Mouse (Mus musculus) embryonic facial prominence, embryonic 13.5 days (tissue): ENCODE measurements around the gene Svop. TPM values are rescaled to one million over a fixed set of nuclear protein-coding genes. Genes with fewer than 3 reads are reported as not detected.

Source experiments
- ATAC-seq: fragments of 200-750 bp; cut with Nextera tagmentation; 2 replicates; pipeline ENCODE4 v1.8.0; 2017; ENCODE audit warnings: low read depth; ENCODE audit not compliant: insufficient number of reproducible peaks, insufficient read depth, low FRiP score, low TSS enrichment
- H3K27ac ChIP-seq: fragments of 300-500 bp; sonication (generic); 2 replicates; pipeline ENCODE4 v1.5.1; 2015; ENCODE audit warnings: moderate library complexity, mild to moderate bottlenecking, inconsistent platforms
- H3K27me3 ChIP-seq: fragments of 300-500 bp; sonication (generic); 2 replicates; pipeline ENCODE4 v1.6.1; 2015; ENCODE audit warnings: mild to moderate bottlenecking, inconsistent platforms
- H3K36me3 ChIP-seq: fragments of 300-500 bp; sonication (generic); 2 replicates; pipeline ENCODE4 v1.6.1; 2015; ENCODE audit warnings: mild to moderate bottlenecking, inconsistent platforms
- H3K4me1 ChIP-seq: fragments of 300-500 bp; sonication (generic); 2 replicates; pipeline ENCODE4 v1.6.1; 2015; ENCODE audit warnings: inconsistent platforms
- H3K4me2 ChIP-seq: fragments of 300-500 bp; sonication (generic); 2 replicates; pipeline ENCODE4 v1.6.1; 2015; ENCODE audit warnings: moderate library complexity, mild to moderate bottlenecking, inconsistent platforms
- H3K4me3 ChIP-seq: fragments of 300-500 bp; sonication (generic); 2 replicates; pipeline ENCODE4 v1.5.1; 2015; ENCODE audit warnings: mild to moderate bottlenecking, inconsistent platforms
- H3K9ac ChIP-seq: fragments of 300-500 bp; sonication (generic); 2 replicates; pipeline ENCODE4 v1.6.1; 2015; ENCODE audit warnings: mild to moderate bottlenecking, inconsistent platforms
- H3K9me3 ChIP-seq: fragments of 300-500 bp; sonication (generic); 2 replicates; pipeline ENCODE4 v1.6.1; 2016; ENCODE audit warnings: inconsistent platforms
- WGBS: fragments of 180-500 bp; shearing (Covaris S2); methylation state at CpG from one replicate; pipeline ENCODE4 v1.1.7; 2015; ENCODE audit warnings: mixed read lengths; 5-methylcytosine and 5-hydroxymethylcytosine counted together
- polyA plus RNA-seq: library from polyadenylated mRNA; unstranded; fragments of >200 nt; fragmentation: Nextera tagmentation; extraction: Ambion mirVana; gene quantifications from 2 replicates; pipeline ENCODE4 v1.2.1, GENCODE M21; 2015

Gene Svop
- polyA plus RNA-seq, 1 experiment from 2014 or later: 0.86 TPM

- Histone ChIP-seq H3K4me1 (peaks cover 11% of the 10 kb centered on the region; the same call in 1 of the 2 replicates), H3K9ac (no peak overlapping the region), H3K36me3 (no peaks in the 10 kb centered on the region), H3K4me3 (no peak overlapping the region), H3K27me3 (peaks cover 6% of the 10 kb centered on the region; the same call in 1 of the 2 replicates), H3K4me2 (no peak overlapping the region), H3K27ac (no peak overlapping the region), H3K9me3 (no peaks in the 10 kb centered on the region)
- 63% methylated on average over 1 of the region's 1 CpGs for WGBS
- ATAC-seq: no peak
Measured at GRCm38 (mm10) chr5:114040911-114041310, 50.5 kb downstream of the Svop start.

GRCm38 (mm10) chr5:114040508-114040907 lies 50.9 kb downstream of the Svop start:
- Histone ChIP-seq H3K4me2 (no peak overlapping the region), H3K27ac (no peak overlapping the region), H3K4me1 (peaks cover 15% of the 10 kb centered on the region; the same call in 1 of the 2 replicates), H3K36me3 (no peaks in the 10 kb centered on the region), H3K9ac (no peak overlapping the region), H3K27me3 (peaks cover 6% of the 10 kb centered on the region; the same call in 1 of the 2 replicates), H3K4me3 (no peak overlapping the region), H3K9me3 (no peaks in the 10 kb centered on the region)
- 23% methylated on average over 7 of the region's 8 CpGs for WGBS
- no peak for ATAC-seq

- H3K4me2 ChIP-seq: no peak overlapping the region
- H3K9ac ChIP-seq: no peak overlapping the region
- no peak overlapping the region for H3K27ac ChIP-seq
- no peak overlapping the region for H3K4me3 ChIP-seq
- WGBS: 50% methylated on average over 10 of the region's 10 CpGs
- no peaks in the 10 kb centered on the region for H3K9me3 ChIP-seq
- peaks cover 15% of the 10 kb centered on the region; the same call in 1 of the 2 replicates for H3K4me1 ChIP-seq
- H3K36me3 ChIP-seq: no peaks in the 10 kb centered on the region
- no peak for ATAC-seq
- no peaks in the 10 kb centered on the region for H3K27me3 ChIP-seq
Measured at GRCm38 (mm10) chr5:114035111-114035510, 56.3 kb downstream of the Svop start.

- H3K36me3 ChIP-seq: no peaks in the 10 kb centered on the region
- no peak overlapping the region for H3K27ac ChIP-seq
- peaks cover 15% of the 10 kb centered on the region; the same call in 1 of the 2 replicates for H3K4me1 ChIP-seq
- no peaks in the 10 kb centered on the region for H3K27me3 ChIP-seq
- H3K4me2 ChIP-seq: no peak overlapping the region
- 77% methylated on average over 7 of the region's 7 CpGs for WGBS
- no peak overlapping the region for H3K4me3 ChIP-seq
- ATAC-seq: no peak
- no peaks in the 10 kb centered on the region for H3K9me3 ChIP-seq
- no peak overlapping the region for H3K9ac ChIP-seq
Measured at GRCm38 (mm10) chr5:114034393-114034792, 57.0 kb downstream of the Svop start.

GRCm38 (mm10) chr5:114032161-114032763 lies 59.1 kb downstream of the Svop start:
- H3K9me3 ChIP-seq: no peaks in the 10 kb centered on the region
- no peak overlapping the region for H3K9ac ChIP-seq
- no peak for ATAC-seq
- no peaks in the 10 kb centered on the region for H3K36me3 ChIP-seq
- H3K4me2 ChIP-seq: no peak overlapping the region
- WGBS: 80% methylated on average over 3 of the region's 3 CpGs
- no peak overlapping the region for H3K4me3 ChIP-seq
- no peaks in the 10 kb centered on the region for H3K27me3 ChIP-seq
- H3K27ac ChIP-seq: no peak overlapping the region
- H3K4me1 ChIP-seq: peaks cover 15% of the 10 kb centered on the region; the same call in 1 of the 2 replicates

- H3K9me3 ChIP-seq: no peaks in the 10 kb centered on the region
- no peaks in the 10 kb centered on the region for H3K27me3 ChIP-seq
- H3K36me3 ChIP-seq: no peaks in the 10 kb centered on the region
- no peak for ATAC-seq
- H3K27ac ChIP-seq: no peak overlapping the region
- H3K9ac ChIP-seq: no peak overlapping the region
- WGBS: 89% methylated on average over 12 of the region's 12 CpGs
- 0 out of 2 replicates have a peak, but pooled peaks cover 2% of the 10 kb centered on the region for H3K4me1 ChIP-seq
- no peak overlapping the region for H3K4me3 ChIP-seq
- H3K4me2 ChIP-seq: no peak overlapping the region
Measured at GRCm38 (mm10) chr5:114030652-114031051, 60.7 kb downstream of the Svop start.

GRCm38 (mm10) chr5:114028111-114028510 lies 63.3 kb downstream of the Svop start:
- Histone ChIP-seq H3K4me1 (peaks cover 6% of the 10 kb centered on the region; the same call in 1 of the 2 replicates), H3K36me3 (no peaks in the 10 kb centered on the region), H3K4me3 (no peak overlapping the region), H3K27ac (no peak overlapping the region), H3K4me2 (no peak overlapping the region), H3K27me3 (no peaks in the 10 kb centered on the region), H3K9ac (no peak overlapping the region), H3K9me3 (no peaks in the 10 kb centered on the region)
- ATAC-seq: no peak
- 86% methylated on average over 12 of the region's 12 CpGs for WGBS

- ATAC-seq: no peak
- no peak overlapping the region for H3K4me3 ChIP-seq
- peaks cover 6% of the 10 kb centered on the region; the same call in 1 of the 2 replicates for H3K4me1 ChIP-seq
- H3K9me3 ChIP-seq: no peaks in the 10 kb centered on the region
- H3K27ac ChIP-seq: no peak overlapping the region
- WGBS: 85% methylated on average over 12 of the region's 12 CpGs
- no peak overlapping the region for H3K9ac ChIP-seq
- no peak overlapping the region for H3K4me2 ChIP-seq
- H3K36me3 ChIP-seq: no peaks in the 10 kb centered on the region
- H3K27me3 ChIP-seq: no peaks in the 10 kb centered on the region
Measured at GRCm38 (mm10) chr5:114027217-114027944, 64.0 kb downstream of the Svop start.

- WGBS: 8% methylated on average over 9 of the region's 10 CpGs
- H3K9me3 ChIP-seq: no peaks in the 10 kb centered on the region
- H3K36me3 ChIP-seq: no peaks in the 10 kb centered on the region
- H3K27me3 ChIP-seq: no peaks in the 10 kb centered on the region
- no peak for ATAC-seq
- H3K4me3 ChIP-seq: no peak overlapping the region
- peak overlapping the region; percentile 22 for H3K4me2 ChIP-seq
- no peak overlapping the region for H3K27ac ChIP-seq
- peaks cover 6% of the 10 kb centered on the region; the same call in 1 of the 2 replicates for H3K4me1 ChIP-seq
- no peak overlapping the region for H3K9ac ChIP-seq
Measured at GRCm38 (mm10) chr5:114024885-114025284, 66.5 kb downstream of the Svop start.

GRCm38 (mm10) chr5:114024390-114024789 lies 67.0 kb downstream of the Svop start:
- WGBS: 56% methylated on average over 6 of the region's 6 CpGs
- no peak overlapping the region for H3K4me3 ChIP-seq
- no peak overlapping the region for H3K4me2 ChIP-seq
- no peaks in the 10 kb centered on the region for H3K27me3 ChIP-seq
- H3K9ac ChIP-seq: no peak overlapping the region
- no peaks in the 10 kb centered on the region for H3K36me3 ChIP-seq
- H3K9me3 ChIP-seq: no peaks in the 10 kb centered on the region
- no peak overlapping the region for H3K27ac ChIP-seq
- H3K4me1 ChIP-seq: peaks cover 6% of the 10 kb centered on the region; the same call in 1 of the 2 replicates
- no peak for ATAC-seq

- no peak overlapping the region for H3K9ac ChIP-seq
- H3K4me2 ChIP-seq: no peak overlapping the region
- H3K36me3 ChIP-seq: no peaks in the 10 kb centered on the region
- H3K27me3 ChIP-seq: no peaks in the 10 kb centered on the region
- no peaks in the 10 kb centered on the region for H3K4me1 ChIP-seq
- H3K27ac ChIP-seq: no peak overlapping the region
- no peak overlapping the region for H3K4me3 ChIP-seq
- H3K9me3 ChIP-seq: no peaks in the 10 kb centered on the region
- no peak for ATAC-seq
- 67% methylated on average over 7 of the region's 7 CpGs for WGBS
Measured at GRCm38 (mm10) chr5:114015121-114015520, 76.2 kb downstream of the Svop start.

GRCm38 (mm10) chr5:114009049-114009448 lies 82.3 kb downstream of the Svop start:
- H3K4me3 ChIP-seq: no peak overlapping the region
- no peaks in the 10 kb centered on the region for H3K36me3 ChIP-seq
- 68% methylated on average over 4 of the region's 4 CpGs for WGBS

More at GRCm38 (mm10) chr5:114009049-114009448, 82.3 kb downstream of the Svop start:
- H3K27ac ChIP-seq: no peak overlapping the region
- H3K9ac ChIP-seq: no peak overlapping the region
- no peaks in the 10 kb centered on the region for H3K9me3 ChIP-seq
- no peaks in the 10 kb centered on the region for H3K27me3 ChIP-seq
- ATAC-seq: no peak
- H3K4me2 ChIP-seq: no peak overlapping the region
- no peaks in the 10 kb centered on the region for H3K4me1 ChIP-seq
